Mouse (Mus musculus): ENCODE results near the gene Med10. TPM values are rescaled to one million over a fixed set of nuclear protein-coding genes. Genes with fewer than 3 reads are reported as not detected.

The Med10 gene
- polyA plus RNA-seq, 1 experiment, result 34.7 TPM

GRCm38 (mm10) chr13:69855941-69856340, 53.7 kb downstream of the Med10 start:
- TF ChIP-seq POLR2A (IDR thresholded peaks at IDR 0.05; ENCODE audit: low read depth, low read length) (no peak), CTCF (conservative IDR thresholded peaks at IDR 0.05; ENCODE audit: insufficient read depth, insufficient read length, low read depth, low read length) (no peak)
- Histone ChIP-seq H3K27me3 (replicated peaks; ENCODE audit: control insufficient read depth, insufficient read depth, low read length) (no peaks in the 10 kb centered on the region; the same call in 1 of the 2 replicates), H3K4me3 (ENCODE audit: insufficient read depth, low read depth, low read length) (no peak overlapping the region), H3K27ac (ENCODE audit: insufficient read depth, low read depth, low read length) (no peak overlapping the region), H3K4me1 (ENCODE audit: control insufficient read depth, insufficient read depth, low read length) (no peaks in the 10 kb centered on the region), H3K36me3 (ENCODE audit: control insufficient read depth, insufficient read depth, low read length) (no peaks in the 10 kb centered on the region)
- WGBS, result 98% methylated on average over 1 of the region's 1 CpGs
- DNase-seq, result no peak

GRCm38 (mm10) chr13:69862276-69862675, 60.1 kb downstream of the Med10 start:
- no peak for TF ChIP-seq POLR2A (IDR thresholded peaks at IDR 0.05; ENCODE audit: low read depth, low read length)
- TF ChIP-seq CTCF (conservative IDR thresholded peaks at IDR 0.05; ENCODE audit: insufficient read depth, insufficient read length, low read depth, low read length), result no peak
- DNase-seq, result no peak
- no peaks in the 10 kb centered on the region; the same call in 1 of the 2 replicates for H3K27me3 ChIP-seq (replicated peaks; ENCODE audit: control insufficient read depth, insufficient read depth, low read length)
- no peaks in the 10 kb centered on the region for H3K4me1 ChIP-seq (ENCODE audit: control insufficient read depth, insufficient read depth, low read length)
- over 99% methylated on average over 4 of the region's 4 CpGs for WGBS
- H3K4me3 ChIP-seq (ENCODE audit: insufficient read depth, low read depth, low read length), result no peak overlapping the region
- no peak overlapping the region for H3K27ac ChIP-seq (ENCODE audit: insufficient read depth, low read depth, low read length)
- H3K36me3 ChIP-seq (ENCODE audit: control insufficient read depth, insufficient read depth, low read length), result no peaks in the 10 kb centered on the region

DNA sequence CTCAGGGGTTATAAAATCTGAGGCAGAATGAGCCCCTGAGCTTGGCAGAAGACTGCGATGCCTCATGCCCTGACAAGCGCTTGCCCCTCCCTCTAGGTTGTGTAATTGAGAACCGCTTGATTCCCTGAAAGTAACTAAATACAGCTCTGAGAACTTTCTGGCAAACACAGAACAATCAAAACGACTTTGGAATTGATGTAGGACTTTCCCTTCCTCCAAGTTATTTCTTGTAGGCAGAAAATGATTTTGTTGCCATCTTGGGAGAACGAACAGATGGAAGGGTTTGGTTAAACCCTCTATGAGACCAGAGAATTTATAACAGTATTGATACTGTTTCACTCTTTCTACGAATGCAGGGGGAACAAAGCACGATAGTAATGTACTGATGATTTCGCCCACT, 62.7 kb downstream of the Med10 start:
- H3K4me3 ChIP-seq (ENCODE audit: insufficient read depth, low read depth, low read length), result no peak overlapping the region
- H3K4me1 ChIP-seq (ENCODE audit: control insufficient read depth, insufficient read depth, low read length), result no peaks in the 10 kb centered on the region
- 46% methylated on average over 8 of the region's 8 CpGs for WGBS
- no peaks in the 10 kb centered on the region for H3K27me3 ChIP-seq (replicated peaks; ENCODE audit: control insufficient read depth, insufficient read depth, low read length)
- no peak for DNase-seq
- TF ChIP-seq CTCF (conservative IDR thresholded peaks at IDR 0.05; ENCODE audit: insufficient read depth, insufficient read length, low read depth, low read length), result no peak
- no peak for TF ChIP-seq POLR2A (IDR thresholded peaks at IDR 0.05; ENCODE audit: low read depth, low read length)
- H3K27ac ChIP-seq (ENCODE audit: insufficient read depth, low read depth, low read length), result no peak overlapping the region
- H3K36me3 ChIP-seq (ENCODE audit: control insufficient read depth, insufficient read depth, low read length), result no peaks in the 10 kb centered on the region

Other genes starting within 250 kb of the Med10 start
- gene Srd5a1, start 191.0 kb upstream of the Med10 start, polyA plus RNA-seq (2012; rRNA removed), result 13.9 and 15.7 TPM in 2 replicates
- gene Ube2ql1, start 62.5 kb upstream of the Med10 start, polyA plus RNA-seq (2012; rRNA removed), result 1.2 and 1.8 TPM in 2 replicates